Mouse (Mus musculus) bone marrow, adult 2 months (tissue): ENCODE measurements around the gene Nrxn2. TPM values are rescaled to one million over a fixed set of nuclear protein-coding genes. Genes with fewer than 3 reads are reported as not detected.

Experiments used
- H3K27ac ChIP-seq: fragments of 200-500 bp; 2 replicates; pipeline ENCODE4 v1.5.1; 2012; ENCODE audit warnings: low read depth, mild to moderate bottlenecking, control low read depth, inconsistent platforms, low read length; ENCODE audit not compliant: control insufficient read depth, poor library complexity, insufficient read depth
- H3K4me1 ChIP-seq: fragments of 200-500 bp; 2 replicates; pipeline ENCODE4 v1.6.1; 2011; ENCODE audit warnings: low read length; ENCODE audit not compliant: control insufficient read depth, insufficient read depth
- H3K4me3 ChIP-seq: fragments of 200-500 bp; replicated peaks from 2 replicates; pipeline ENCODE3; 2011; ENCODE audit warnings: mild to moderate bottlenecking, low read depth, low read length, control low read depth; ENCODE audit not compliant: control insufficient read depth
- CTCF ChIP-seq: fragments of 200-500 bp; IDR thresholded peaks from 2 replicates; pipeline ENCODE4 v1.5.1; 2011; ENCODE audit warnings: low read length, control low read depth; ENCODE audit not compliant: control insufficient read depth, insufficient read depth
- POLR2A ChIP-seq: fragments of 200-500 bp; IDR thresholded peaks from 2 replicates; pipeline ENCODE4 v1.6.1; 2011; ENCODE audit warnings: low read depth, mild to moderate bottlenecking, control low read depth, low read length, borderline replicate concordance; ENCODE audit not compliant: control insufficient read depth
- whole genome bisulfite sequencing: fragments of 180-500 bp; shearing (Covaris S2); methylation state at CpG from one replicate; pipeline ENCODE4 v1.1.7; 2018; 5-methylcytosine and 5-hydroxymethylcytosine counted together
- polyA plus RNA-seq: library from polyadenylated mRNA; stranded (reverse); fragments of >200 nt; gene quantifications from 2 replicates; pipeline ENCODE4 v1.2.4, GENCODE M21; 2011; ENCODE audit warnings: low replicate concordance; ENCODE audit not compliant: missing spikeins, insufficient read depth, insufficient read length

The Nrxn2 gene
- polyA plus RNA-seq, 1 experiment = 8.8 TPM

GRCm38 (mm10) chr19:6500636-6501025, 82.1 kb downstream of the Nrxn2 start:
- WGBS = 26% methylated on average over 2 of the region's 2 CpGs
- TF ChIP-seq POLR2A = no peak
- TF ChIP-seq CTCF = no peak
- Histone ChIP-seq H3K4me3 (no peak overlapping the region), H3K4me1 (no peaks in the 10 kb centered on the region; the same call in 1 of the 2 replicates), H3K27ac (no peak overlapping the region)

DNA sequence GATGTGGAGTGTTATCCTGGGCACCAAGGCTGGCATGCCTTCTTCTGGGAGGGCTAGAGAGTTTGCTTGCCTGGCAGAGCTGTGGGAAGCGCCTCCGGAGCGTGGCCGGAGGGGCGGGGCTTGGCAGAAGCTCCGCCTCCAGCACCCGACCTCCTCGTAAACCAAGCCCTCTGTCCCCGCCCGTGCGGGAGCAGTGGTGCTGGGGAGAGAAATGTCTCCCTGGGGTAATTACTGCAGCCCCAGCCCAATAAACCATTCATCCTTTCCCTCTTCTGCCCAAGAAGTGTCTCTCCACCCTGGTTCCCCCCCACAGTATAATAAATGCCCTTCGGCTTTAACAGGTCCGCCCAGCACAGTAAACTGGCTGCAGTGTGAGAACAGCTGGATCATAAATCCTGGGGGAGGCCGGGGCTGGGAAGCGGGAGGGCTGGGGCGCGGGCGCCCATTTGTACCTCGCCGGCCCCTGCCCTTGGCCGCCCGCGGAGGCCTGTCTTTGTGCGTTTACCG, 83.6 kb downstream of the Nrxn2 start:
- no peak overlapping the region for H3K4me3 ChIP-seq
- no peaks in the 10 kb centered on the region; the same call in 1 of the 2 replicates for H3K4me1 ChIP-seq
- WGBS = 2% methylated on average over 25 of the region's 25 CpGs
- no peak overlapping the region for H3K27ac ChIP-seq
- TF ChIP-seq POLR2A (no peak), CTCF (no peak)

GRCm38 (mm10) chr19:6502543-6503319, 84.2 kb downstream of the Nrxn2 start:
- 3% methylated on average over 20 of the region's 20 CpGs for WGBS
- TF ChIP-seq CTCF (no peak), POLR2A (no peak)
- Histone ChIP-seq H3K4me3 (no peak overlapping the region), H3K27ac (no peak overlapping the region), H3K4me1 (no peaks in the 10 kb centered on the region; the same call in 1 of the 2 replicates)

GRCm38 (mm10) chr19:6503926-6504655, 85.6 kb downstream of the Nrxn2 start:
- WGBS = 21% methylated on average over 16 of the region's 16 CpGs
- Histone ChIP-seq H3K4me1 (no peaks in the 10 kb centered on the region; the same call in 1 of the 2 replicates), H3K4me3 (no peak overlapping the region), H3K27ac (no peak overlapping the region)
- TF ChIP-seq CTCF (no peak), POLR2A (no peak)

DNA sequence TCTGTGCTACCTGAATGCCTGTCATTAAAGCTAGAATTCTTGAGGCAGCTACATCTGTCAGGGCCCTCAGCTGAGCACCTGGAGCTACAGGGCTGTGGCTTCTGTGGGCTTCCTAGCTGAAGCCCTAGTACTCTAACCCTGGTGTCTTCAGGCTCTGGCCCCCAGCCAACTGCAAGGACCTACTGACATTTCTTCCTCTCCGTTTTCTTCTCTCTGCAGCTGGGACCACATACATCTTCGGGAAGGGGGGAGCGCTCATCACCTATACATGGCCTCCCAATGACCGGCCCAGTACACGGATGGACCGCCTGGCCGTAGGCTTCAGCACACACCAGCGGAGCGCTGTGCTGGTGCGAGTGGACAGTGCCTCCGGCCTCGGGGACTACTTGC, 86.1 kb downstream of the Nrxn2 start:
- WGBS = 75% methylated on average over 12 of the region's 12 CpGs
- Histone ChIP-seq H3K27ac (no peak overlapping the region), H3K4me1 (no peaks in the 10 kb centered on the region; the same call in 1 of the 2 replicates), H3K4me3 (no peak overlapping the region)
- TF ChIP-seq POLR2A (no peak), CTCF (no peak)

GRCm38 (mm10) chr19:6507393-6507792, 88.9 kb downstream of the Nrxn2 start:
- no peak overlapping the region for H3K27ac ChIP-seq
- no peak overlapping the region for H3K4me3 ChIP-seq
- TF ChIP-seq POLR2A = no peak
- no peak for TF ChIP-seq CTCF
- no peaks in the 10 kb centered on the region; the same call in 1 of the 2 replicates for H3K4me1 ChIP-seq
- 46% methylated on average over 10 of the region's 10 CpGs for WGBS

- H3K4me1 ChIP-seq = no peaks in the 10 kb centered on the region; the same call in 1 of the 2 replicates
- H3K27ac ChIP-seq = no peak overlapping the region
- no peak overlapping the region for H3K4me3 ChIP-seq
- TF ChIP-seq CTCF (no peak), POLR2A (no peak)
- WGBS = 67% methylated on average over 10 of the region's 10 CpGs
Measured at GRCm38 (mm10) chr19:6509881-6510280, 91.3 kb downstream of the Nrxn2 start.

DNA sequence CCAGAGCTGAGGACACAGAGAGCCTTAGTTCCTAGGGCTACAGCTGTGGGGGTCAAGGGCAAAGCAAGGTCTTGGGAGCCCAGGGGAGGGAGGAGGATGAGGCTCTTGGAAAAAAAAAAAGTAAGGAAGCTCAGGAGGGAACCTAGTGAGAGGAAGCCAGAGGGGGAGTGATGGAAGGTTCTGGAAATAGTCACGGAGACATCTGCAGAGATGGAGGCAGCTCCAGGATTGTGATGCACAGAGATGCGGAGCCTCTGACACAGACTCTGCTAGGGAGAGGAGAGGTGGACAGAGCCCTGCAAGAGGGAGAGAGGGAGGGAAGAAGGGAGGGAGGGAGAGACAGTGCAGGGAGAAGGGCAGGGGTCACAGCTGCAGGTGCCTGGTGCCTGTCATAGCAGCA, 92.0 kb downstream of the Nrxn2 start:
- H3K27ac ChIP-seq = no peak overlapping the region
- H3K4me3 ChIP-seq = no peak overlapping the region
- H3K4me1 ChIP-seq = no peaks in the 10 kb centered on the region; the same call in 1 of the 2 replicates
- TF ChIP-seq CTCF = no peak
- TF ChIP-seq POLR2A = no peak
- 85% methylated on average over 2 of the region's 2 CpGs for WGBS
